Mouse (Mus musculus): ENCODE data around the gene Oxct2b.

DNA sequence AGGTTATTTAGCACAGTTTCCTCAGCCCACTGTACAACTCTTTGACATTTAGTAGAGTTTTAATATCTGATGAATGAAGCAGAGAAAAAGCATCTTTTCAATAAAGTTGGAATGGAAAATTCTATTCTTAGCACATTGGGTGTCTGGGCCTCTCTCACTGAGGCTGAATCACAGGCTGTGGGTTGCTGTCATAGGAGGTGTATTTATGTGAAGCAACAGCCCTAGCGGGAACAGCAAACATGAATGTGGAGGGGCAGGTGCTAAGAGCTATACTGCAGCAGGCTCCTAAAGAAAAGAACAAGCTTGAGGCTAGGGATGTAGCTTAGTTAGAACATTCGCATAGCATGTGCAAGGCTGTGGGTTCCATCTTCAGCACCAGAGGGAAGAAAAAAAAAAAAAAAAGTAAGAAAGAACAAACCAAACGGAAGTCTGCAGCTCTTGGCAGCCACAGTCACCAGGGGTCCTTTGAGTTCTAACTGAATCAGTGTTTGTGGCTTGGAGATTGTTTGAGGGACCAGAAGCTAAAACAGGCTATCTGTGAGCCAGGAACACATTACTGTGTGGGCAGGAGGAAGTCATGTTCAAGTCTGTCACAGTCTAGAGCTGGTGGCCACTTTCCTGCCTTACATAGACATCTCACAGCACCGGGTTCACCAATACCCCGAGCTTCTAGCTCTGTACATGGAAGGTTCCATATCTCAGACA is 31.5 kb downstream of the Oxct2b start:
- TF ChIP-seq CTCF (IDR thresholded peaks at IDR 0.05) (no peak), EP300 (IDR thresholded peaks at IDR 0.05) (no peak)
